Mouse (Mus musculus): ENCODE results near the gene Spink2.
A peak's percentile ranks its signal among the peaks of the same experiment; 100 is the strongest.

Spink2 gene

GRCm38 (mm10) chr5:77193951-77194350, 17.3 kb downstream of the Spink2 start:
- peak; percentile 88 for DNase-seq (ENCODE audit: low read depth, low spot score)

DNA sequence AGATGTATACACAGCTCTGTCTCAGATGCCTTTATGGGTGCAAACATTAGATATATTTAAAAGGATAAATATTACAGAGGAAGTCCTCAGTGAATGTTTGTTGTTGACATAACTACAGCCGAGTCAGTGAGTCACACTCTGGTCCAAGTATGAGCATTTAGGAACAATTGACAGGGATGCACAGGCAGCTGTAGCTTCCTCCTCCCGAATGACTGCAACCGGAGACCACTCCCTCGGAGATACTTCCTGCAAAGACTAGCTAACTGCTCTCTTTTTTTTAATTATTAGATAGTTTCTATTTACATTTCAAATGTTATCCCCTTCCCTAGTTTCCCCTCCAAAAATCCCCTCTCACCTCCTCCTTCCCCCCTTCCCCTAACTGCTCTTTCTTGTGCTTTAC, 18.0 kb downstream of the Spink2 start:
- DNase-seq (ENCODE audit: low read depth, low spot score): no peak

DNA sequence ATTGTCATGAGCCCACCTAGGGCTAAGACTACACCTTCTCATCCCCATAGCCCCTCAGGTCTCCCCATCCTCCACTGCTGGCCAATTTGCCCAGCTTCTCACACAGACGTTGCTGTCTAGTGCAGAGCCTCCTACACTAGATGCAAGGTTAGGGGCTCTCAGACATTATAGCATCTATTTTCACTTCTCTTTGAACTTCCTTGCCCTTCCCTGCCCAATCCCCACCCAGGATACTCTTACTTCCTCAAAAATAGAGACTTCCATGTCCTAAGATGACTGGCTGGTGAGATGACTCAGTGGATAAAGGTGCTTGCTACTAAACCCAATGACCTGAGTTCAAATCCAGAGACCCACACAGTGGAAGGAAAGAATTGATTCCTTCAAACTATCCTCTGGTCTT, 19.6 kb downstream of the Spink2 start:
- DNase-seq (ENCODE audit: low read depth, low spot score): no peak

- no peak for DNase-seq (ENCODE audit: low read depth, low spot score)
Observed at GRCm38 (mm10) chr5:77191106-77191505, 20.2 kb downstream of the Spink2 start.

GRCm38 (mm10) chr5:77188738-77189137, 22.5 kb downstream of the Spink2 start:
- peak; percentile 95 for DNase-seq (ENCODE audit: low read depth, low spot score)

GRCm38 (mm10) chr5:77185351-77185750, 25.9 kb downstream of the Spink2 start:
- no peak for DNase-seq (ENCODE audit: low read depth, low spot score)

- DNase-seq (ENCODE audit: low read depth, low spot score): peak; percentile 65
Observed at GRCm38 (mm10) chr5:77183876-77184275, 27.4 kb downstream of the Spink2 start.

GRCm38 (mm10) chr5:77183338-77183737, 27.9 kb downstream of the Spink2 start:
- peak; percentile 86 for DNase-seq (ENCODE audit: low read depth, low spot score)

DNA sequence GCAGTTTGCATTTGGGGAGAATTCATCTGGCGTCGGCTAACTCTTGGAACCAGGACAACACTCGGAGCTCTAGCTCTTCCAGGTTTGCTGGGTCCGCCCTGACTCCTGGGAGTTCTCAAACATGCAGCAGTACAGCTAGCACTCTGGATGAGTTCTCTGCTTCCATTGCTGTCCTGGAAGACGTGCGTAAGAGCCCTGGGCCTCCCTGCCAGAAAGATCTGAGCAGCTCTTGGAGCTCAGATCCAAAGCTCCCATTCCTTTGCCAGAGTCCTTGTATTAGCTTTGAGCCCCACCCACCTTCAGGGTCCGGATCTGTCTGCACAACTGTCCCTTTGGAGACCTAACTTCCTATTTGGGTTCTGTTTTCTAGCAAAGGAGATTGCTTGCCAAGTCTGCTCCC, 29.8 kb downstream of the Spink2 start:
- no peak for DNase-seq (ENCODE audit: low read depth, low spot score)

GRCm38 (mm10) chr5:77178976-77179375, 32.3 kb downstream of the Spink2 start:
- no peak for DNase-seq (ENCODE audit: low read depth, low spot score)

DNA sequence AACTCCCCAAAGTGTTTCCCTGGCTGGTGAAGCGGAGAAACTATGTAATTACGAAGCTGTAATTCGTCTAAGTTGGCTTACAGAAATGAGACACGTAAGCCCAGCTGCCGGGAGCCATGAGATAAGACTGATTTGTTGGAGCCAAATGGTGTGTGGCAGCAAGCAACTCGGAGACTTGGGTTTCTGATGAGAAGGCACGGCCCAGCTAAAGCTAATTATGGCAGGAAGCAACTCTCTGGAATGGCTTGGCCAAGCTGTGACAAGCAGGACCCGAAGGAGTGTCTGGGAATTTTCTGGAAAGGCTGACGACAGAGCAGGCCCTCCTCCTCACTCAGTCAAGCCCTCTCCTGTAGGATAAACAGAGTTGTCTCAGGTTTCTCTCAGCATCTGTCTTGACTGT, 33.3 kb downstream of the Spink2 start:
- no peak for DNase-seq (ENCODE audit: low read depth, low spot score)

DNA sequence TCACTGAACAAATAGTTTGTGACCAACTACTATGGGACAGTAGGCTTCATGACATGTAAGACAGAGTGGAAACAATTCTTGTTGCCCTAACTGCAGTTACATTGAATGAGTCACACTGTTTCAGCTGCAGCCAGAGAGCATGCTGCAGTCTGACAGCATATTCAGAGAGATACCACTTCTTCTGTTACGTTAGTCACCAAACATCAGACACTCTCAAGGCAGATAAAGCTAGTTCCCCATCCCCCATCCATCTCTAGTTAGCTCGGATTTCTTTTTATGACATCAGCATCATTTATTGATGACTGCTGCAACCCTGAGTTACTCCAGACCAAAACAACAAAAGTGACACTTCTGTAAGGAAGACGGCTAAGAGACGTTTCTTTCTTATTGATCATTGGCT, 36.5 kb downstream of the Spink2 start:
- DNase-seq (ENCODE audit: low read depth, low spot score): no peak

GRCm38 (mm10) chr5:77170593-77170992, 40.7 kb downstream of the Spink2 start:
- DNase-seq (ENCODE audit: low read depth, low spot score): no peak

DNA sequence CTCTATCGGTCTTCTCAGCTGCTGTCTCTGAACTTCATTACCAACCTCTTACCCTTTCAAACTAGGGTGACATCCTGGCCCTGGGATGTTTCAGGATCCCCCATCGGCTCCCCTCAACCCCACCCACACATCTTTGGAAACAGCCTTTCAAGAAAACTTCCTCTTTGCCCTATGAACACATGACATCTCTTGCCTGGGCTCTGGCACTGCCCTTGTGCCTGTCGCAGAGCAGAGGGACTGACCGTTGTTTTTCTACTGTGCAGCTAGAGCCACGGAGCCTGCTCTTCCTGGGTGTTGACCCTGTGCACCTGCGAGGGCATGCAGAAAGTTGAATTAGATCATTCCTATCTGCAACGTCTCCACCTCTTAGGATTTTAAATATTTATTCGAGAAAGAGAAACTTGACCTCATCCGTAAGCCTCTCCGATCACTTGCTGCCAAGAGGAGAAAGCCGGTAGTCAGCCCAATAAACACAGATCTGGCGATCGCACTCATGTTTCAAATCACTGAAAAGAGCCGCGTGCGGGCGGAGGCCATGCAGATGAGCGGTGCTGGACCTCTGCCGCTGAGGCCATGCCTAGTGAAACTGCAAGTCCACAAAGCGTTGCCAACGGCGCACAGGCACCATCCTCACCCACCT, 43.8 kb downstream of the Spink2 start:
- DNase-seq (ENCODE audit: low read depth, low spot score): no peak

DNA sequence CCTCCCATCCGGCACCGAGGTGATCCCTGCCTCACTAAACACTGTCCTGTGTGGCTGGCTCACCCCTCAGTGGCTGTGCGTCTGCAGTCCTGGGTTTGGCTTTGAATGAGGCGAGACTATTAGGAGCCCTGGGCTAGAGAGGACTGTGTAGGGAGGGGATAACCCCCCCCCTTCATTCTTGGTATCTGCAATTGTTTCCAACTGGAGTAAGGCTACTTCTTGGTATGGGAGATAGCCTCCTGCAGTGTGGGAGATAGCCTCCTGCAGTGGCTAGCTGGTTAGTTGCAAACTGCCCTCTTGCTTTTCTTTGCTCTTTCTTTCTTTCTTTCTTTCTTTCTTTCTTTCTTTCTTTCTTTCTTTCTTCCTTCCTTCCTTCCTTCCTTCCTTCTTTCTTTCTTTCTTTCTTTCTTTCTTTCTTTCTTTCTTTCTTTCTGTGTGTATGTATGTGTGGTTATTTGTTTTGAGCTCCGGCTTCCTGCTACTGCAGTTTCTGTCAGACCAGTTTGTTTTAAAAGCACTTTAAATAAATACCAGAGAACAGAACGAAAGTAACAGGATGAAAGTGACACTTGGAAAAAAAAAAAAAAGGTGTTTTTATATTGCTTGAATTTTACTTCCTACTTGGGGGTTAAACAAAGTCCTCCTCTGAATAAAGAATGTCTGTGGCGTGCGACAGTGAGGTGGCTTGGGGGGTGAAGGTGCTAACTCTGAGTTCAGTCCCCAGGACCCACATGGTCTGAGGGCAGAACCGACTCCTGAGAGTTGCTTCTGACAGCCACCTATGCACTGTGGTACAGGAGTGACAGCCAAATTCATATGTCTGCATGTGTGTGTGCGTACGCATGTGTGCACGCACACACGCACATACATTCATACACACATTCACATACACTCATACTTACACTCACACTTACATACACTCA, 45.3 kb downstream of the Spink2 start:
- no peak for DNase-seq (ENCODE audit: low read depth, low spot score)

GRCm38 (mm10) chr5:77163597-77163996, 47.7 kb downstream of the Spink2 start:
- no peak for DNase-seq (ENCODE audit: low read depth, low spot score)

DNA sequence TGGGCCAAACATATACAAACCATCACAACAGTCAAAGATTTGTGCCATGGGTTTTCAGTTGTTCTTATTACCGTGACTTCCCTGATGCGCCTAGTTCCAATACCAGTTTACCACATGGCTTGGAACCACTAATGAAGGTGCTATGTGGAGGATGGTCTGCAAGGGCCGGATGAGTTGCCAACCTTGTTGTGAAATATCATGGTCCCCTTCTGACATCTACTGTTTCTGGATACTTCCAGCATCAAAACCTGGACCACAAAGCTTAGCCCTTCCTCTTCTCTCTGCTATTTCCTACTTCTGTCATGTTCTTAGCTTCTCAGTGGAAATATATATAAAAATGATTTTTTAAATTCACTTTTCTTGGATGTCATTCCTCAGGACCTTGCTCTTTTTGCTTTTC, 48.7 kb downstream of the Spink2 start:
- DNase-seq (ENCODE audit: low read depth, low spot score): no peak

DNA sequence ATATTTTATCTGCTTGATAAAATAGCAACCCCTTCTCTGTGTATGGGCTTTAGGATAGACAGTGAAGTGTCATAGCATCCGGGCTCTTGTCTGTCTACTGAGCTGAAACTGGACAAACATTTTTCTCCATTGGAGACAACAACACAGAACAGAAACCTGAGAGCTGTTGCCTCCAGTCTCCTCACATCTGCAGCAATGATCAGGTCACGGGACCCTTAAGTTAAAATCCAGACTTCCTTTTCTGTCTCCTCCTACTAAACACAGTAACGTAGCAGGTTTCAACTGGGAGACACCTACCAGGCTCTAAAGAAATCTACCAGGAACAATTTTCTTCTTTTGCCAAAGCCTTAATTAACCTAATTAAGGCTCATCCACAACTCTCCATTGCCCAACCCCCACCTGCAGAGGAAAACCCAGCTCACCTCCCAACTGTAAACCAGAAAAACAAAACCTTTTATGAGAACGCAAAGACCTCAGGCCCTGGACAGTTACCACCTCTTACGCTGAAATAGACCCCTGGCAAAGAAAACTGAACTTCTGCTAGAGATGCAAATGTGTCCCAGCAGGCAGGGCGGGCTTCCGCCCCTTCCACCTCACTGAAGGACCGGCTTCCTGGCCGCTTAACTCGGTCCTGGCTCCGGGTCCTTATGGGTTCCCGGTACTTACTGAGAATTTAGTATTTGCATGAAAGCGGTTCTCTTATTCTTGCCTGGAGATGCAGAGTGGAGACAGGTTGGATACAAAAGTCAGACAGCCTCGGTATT, 53.3 kb downstream of the Spink2 start:
- DNase-seq (ENCODE audit: low read depth, low spot score): peak; percentile 42

- no peak for DNase-seq (ENCODE audit: low read depth, low spot score)
Observed at GRCm38 (mm10) chr5:77156938-77157337, 54.3 kb downstream of the Spink2 start.

DNA sequence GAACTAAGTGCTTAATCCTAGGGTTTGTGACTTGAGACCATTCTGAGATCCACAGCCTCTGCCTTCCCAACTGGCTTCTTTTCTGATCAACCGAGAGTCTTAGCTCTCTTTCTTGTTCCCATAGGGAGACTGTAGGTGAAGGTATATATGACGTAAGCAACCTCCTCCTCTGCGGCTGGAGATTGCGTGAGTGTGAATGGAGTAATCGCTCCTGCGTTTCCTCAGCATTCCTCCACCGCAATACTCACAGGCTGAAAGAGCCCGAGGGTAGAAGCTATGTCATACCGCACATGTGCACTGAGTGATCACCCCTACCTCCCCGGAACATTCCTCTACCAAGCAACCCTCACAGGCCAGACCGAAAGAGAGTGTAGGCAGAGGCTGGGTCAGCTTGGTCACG, 55.7 kb downstream of the Spink2 start:
- DNase-seq (ENCODE audit: low read depth, low spot score): no peak
